Comparison of ENCODE assay signal across 8 mouse cellular contexts in genomic region chr3:107333381-107334201, GRCm38 (mm10). TPM values are rescaled to one million over a fixed set of nuclear protein-coding genes. Genes with fewer than 3 reads are reported as not detected.
A peak's percentile ranks its signal among the peaks of the same experiment; 100 is the strongest.
DNase-seq lines count a peak whose midpoint lies in the region; ATAC-seq lines count a peak whose summit lies in the region.

TSS of gene Rbm15 (minus strand) at chr3:107333673.

- H3K9me3 ChIP-seq in hindbrain, embryonic 15.5 days, result no peaks in the 10 kb centered on the region

- peak; percentile 94 for ATAC-seq in hindbrain, embryonic 15.5 days (ENCODE audit: low FRiP score, low read depth)

- H3K4me3 ChIP-seq in hindbrain, embryonic 15.5 days, result peak within 1 kb of the TSS; percentile 86

- H3K27me3 ChIP-seq in hindbrain, embryonic 15.5 days, result no peaks in the 10 kb centered on the region

- peak within 1 kb of the TSS; percentile 89 for H3K4me2 ChIP-seq in hindbrain, embryonic 15.5 days

- DNase-seq in T-cell, adult 2 months (ENCODE audit: low spot score), result peak; percentile 96
- peak; percentile 93 to 97 for DNase-seq in cerebellum, postnatal 36 days
- DNase-seq in frontal cortex, postnatal 36 days (ENCODE audit: low spot score in 2 of 2), result peak; percentile 96 to 100
- peak; percentile 99 for DNase-seq in left cerebral cortex, adult 11 months (ENCODE audit: low spot score)
- DNase-seq in lung, postnatal 4 days, result peak; percentile 96 to 97
- DNase-seq in retina, postnatal 7 days (ENCODE audit: low read depth, low spot score), result peak; percentile 99
- DNase-seq in urinary bladder, adult 2 months (ENCODE audit: low spot score), result peak; percentile 94

- H3K36me3 ChIP-seq in hindbrain, embryonic 15.5 days, result 0 out of 2 replicates have a peak, but pooled peaks cover 4% of the 10 kb centered on the region

- H3K9ac ChIP-seq in hindbrain, embryonic 15.5 days, result peak within 1 kb of the TSS; percentile 88

- H3K27ac ChIP-seq in hindbrain, embryonic 15.5 days (replicated peaks), result peak within 1 kb of the TSS; percentile 94

- peaks cover 37% of the 10 kb centered on the region for H3K4me1 ChIP-seq in hindbrain, embryonic 15.5 days (replicated peaks)

- under 1% methylated on average over 62 of the region's 62 CpGs for WGBS in hindbrain, embryonic 15.5 days

RNA-seq across cellular contexts. Expression of gene Rbm15, which starts in this region (rescaled TPM):
- 6.9 and 7.5 TPM in 2 replicates for polyA plus RNA-seq in hindbrain, embryonic 15.5 days (2015; fragmentation: Nextera tagmentation; extraction: Ambion mirVana)
- polyA plus RNA-seq in urinary bladder, adult 2 months (2012; rRNA removed), result 3.9 and 5.0 TPM in 2 replicates

Comparison
In these comparisons a context has a peak if more than half of its experiments do, and no peak if none do; other contexts are left out.
1. Peak in every context shown above with its lines: DNase-seq, ATAC-seq, H3K4me3 ChIP-seq and H3K27ac ChIP-seq.